Mouse (Mus musculus) heart, adult 9 months (tissue): Measurements from ENCODE around the gene Cd69.

ENCODE experiments used
- DNase-seq, 2 experiments: peaks; one replicate each; pipeline ENCODE4 v3.0.0; 2022; ENCODE audit warnings: low spot score in 2 of 2

Cd69 gene

DNA sequence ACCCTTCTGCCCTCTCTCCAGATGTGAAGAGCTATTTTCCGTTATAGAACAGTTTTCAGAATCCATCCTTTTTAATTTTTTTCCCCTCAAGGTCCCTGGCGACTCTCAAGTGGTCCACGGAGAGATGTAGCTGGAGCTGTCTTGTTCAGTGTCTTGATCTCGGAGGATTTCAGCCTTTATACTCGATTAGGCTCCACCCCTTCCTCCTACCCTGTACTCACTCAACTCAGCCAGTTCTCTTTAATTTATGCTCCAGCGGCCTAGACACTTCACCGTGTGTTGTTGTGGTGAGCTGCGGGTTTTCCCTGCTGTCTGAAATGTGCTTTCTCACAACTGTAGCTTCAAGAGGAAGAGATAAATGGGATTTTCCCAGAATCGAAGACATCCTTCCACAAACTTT, at the start of gene Cd69:
Cd69 (minus strand) TSS at position 217 of the 400 bp plus-strand sequence.
- DNase-seq, result no peak

DNA sequence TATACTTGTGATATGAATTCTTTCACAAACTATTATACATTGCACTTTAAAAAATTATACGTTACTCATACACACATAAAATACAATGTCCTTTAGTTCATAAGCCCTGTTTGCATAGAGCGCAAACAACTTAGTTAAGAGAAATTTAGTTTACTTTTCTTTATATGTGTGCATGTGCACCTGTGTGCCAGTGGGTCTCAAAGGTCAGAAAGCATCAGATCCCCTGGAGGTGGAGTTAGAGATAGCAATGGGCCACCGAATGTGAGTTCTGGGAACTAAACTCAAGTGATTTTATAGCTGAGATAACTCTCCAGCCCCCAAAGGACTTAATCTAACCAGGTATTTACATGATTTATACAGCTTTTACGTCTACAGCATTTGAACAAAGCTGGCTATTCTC, 44.1 kb upstream of the Cd69 start:
- DNase-seq, result no peak

DNA sequence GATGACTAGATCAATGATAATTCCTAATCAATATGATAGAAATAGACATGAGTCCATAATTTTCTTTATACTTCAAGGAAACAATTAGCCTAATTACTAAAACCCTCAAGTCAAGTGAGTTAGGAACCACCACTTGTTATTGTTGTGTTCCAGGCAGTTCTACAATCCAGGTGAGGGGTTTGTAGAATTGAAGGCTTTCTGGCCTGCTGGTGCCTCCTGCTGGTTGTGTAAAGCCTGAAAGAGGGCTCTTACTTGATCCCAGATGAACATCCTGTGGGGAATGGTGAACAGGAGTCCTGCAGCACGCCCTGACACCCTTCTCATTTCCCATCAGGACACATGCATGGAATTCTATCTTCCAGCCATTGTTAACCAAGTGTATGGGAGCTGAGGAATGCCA, 43.2 kb upstream of the Cd69 start:
- no peak for DNase-seq

DNA sequence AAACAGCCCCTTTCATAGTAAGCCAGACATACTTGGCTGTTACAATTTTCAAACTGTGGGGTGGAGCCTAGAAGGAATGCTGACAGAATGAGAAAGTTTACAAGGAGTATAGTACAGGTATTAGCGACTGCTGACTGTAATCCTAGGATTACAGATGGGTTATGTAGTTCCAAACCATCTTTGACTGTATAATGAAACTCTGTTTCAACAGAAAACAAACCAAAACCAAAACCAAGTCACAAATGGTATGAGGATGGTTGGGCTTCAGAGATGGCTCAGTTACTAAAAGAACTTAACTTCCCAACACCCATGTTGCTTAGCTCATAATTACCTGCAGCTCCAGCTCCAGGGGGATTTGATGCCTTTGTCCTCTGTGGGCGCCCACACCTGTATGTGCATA, 41.2 kb upstream of the Cd69 start:
- DNase-seq, result no peak

DNA sequence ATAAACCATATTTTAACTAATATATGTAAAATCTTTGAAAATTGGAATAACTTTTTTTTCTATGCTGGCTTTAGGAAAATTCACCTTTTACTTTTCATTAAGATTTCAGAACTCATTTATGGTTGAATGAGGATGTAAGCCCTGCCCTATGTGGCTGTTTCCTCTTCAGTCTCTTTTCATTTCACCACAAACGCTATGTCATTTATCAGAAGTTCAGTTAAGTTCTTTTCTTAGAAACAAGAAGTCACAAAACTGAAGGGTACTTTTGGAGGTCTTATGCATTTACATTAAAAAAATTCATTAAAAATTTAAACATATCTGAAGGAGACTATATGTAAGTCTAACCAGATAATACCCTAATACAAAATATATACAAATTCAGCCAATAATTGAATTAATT, 40.5 kb upstream of the Cd69 start:
- no peak for DNase-seq

DNA sequence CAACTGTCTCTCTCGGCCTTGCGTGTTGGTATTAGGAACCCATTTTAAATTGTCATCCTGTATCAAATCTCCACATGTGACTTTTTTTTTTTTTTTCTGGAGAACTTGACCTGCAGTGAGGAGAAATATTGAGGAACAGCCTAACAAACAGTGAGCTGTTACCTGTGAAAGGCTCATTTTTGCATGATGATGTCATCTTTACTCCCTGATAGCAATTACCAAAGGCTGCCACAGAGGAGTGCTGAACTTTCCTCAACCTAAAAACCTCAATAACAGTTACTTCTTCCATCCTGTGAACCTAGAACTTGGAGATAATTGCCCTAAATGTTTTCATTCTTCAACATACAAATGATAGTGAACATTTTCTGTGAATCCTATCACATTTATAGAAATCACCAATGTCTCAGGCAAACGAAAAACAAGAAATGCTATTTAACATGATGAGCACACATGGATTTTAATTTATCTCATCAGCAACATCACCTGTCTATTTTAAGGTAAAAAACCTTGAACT, 39.5 kb upstream of the Cd69 start:
- DNase-seq, result no peak

DNA sequence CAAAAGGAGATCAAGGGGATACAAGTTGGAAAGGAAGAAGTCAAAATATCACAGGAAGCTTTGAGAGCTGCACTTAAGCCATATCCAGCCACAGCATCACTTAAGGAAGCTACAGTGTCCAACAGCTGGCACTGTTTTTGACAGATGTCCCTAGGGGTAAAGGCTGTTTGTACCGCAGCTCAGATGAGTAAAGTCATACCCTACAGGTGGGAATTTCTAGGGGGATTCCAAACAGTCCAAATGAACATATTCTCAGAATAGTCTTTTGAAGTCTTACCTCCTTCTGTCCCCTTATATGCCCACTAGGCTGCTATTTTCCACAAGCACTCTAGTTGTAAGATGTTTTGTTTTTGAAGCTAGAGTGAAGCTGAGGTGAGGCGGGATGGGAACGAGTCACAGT, 37.3 kb upstream of the Cd69 start:
- DNase-seq, result no peak

DNA sequence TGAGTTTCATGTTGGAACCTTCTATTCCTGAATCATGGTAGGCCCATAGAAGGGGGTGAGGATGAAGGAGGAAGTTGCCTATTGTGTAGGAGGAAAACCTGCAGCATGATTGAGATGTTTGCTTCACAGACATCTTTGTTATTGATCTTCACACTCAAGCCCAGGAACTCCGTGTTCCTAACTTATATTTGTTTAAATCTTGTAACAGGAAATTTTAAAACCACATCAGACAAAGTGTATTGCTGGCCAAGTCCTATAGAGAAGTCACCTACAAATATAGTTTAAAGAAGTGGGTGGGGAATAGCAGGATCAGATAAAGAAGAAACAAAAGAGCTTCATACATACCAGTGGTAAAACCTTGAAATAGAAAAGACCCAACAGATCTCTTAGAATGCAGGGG, 28.9 kb upstream of the Cd69 start:
- no peak for DNase-seq

DNA sequence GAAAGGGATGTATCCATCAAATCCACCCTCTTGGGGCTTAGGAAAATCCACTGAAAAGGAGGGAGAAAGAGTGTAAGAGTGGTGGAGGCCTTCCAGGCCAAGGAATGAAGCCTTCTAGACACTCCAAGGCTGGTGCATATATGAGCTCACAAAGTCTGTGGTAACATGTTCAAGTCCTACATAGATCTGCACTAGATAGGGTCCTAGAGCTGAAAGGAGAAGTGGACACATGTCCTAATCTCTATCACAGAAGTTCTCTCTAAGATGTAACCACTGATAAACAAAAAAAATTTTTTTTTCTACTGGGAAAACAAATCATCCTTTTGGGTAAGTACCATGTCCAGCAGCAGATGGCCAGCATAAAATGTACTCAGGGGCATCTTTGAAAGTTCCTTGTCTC, 13.5 kb upstream of the Cd69 start:
- no peak for DNase-seq

DNA sequence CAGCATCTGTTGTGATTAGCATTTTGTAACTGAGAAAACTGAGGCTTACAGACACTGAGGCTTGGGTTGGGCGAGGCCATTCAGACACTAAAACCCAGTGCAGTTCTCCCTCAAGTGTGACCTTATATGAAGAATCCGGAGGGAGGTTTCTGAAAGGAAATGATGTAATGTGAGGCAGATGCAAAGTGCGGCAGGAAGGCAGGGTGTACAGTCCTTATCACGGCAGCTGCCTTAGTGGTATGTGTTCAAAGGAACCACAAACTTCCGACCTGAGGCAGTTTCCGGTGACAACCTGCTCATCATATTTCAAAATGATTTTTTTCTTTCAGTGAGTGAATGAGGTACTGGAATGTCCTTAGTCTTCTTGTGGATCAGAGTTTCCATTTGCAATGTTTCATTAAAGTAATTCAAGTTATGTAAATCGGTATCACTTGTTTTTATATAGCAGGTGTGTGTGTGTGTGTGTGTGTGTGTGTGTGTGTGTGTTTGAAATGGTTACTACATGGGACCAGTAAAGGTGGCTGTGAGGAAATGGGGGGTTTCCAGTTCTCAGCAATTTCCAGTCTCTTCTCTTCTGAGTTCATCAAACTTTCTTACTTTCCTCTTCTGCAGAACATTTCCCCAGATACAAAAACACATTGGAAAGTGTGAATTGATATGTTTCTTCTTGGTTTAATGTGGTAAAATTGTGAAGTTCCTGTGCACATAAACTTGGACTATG, 9.3 kb upstream of the Cd69 start:
- peak in 1 of 2 experiments; percentile 40 for DNase-seq

DNA sequence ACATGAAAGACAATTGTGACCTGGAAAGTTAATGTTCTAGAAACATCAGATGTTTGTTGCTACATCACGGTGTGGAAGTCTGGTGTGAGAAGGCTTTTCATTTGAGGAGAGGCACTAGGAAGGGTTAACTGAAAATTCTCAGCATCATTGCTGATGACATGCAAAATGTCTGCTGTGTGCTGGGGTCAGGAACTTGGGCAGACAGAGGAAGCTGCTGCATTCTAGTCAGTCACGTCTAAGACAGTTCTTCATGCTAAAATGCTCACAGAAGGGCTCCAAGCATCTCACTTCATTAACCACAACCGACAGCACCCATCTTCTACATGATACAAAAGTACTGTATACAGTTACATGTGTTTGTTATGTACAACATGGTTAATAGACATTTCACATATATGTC, 8.0 kb upstream of the Cd69 start:
- DNase-seq, result no peak

DNA sequence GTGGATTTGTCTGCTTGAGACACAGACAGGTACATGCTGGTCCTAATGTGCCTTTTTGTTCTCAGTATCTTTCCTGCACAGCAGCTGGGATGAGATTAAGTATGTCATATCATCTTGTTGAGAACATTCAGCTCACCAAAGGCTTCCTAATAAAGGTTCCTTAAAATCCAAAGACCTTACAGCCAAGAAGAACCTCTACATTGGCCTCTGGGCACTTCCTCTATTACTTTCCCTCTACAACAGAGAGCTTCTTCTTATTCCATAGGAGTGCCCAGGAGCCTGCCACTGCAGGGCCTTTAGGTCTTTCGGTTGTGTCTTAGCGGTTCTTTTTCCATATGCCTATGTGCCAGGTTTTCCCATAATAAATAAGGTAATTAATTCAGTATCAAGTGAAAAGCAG, 1.2 kb upstream of the Cd69 start:
- DNase-seq, result no peak

DNA sequence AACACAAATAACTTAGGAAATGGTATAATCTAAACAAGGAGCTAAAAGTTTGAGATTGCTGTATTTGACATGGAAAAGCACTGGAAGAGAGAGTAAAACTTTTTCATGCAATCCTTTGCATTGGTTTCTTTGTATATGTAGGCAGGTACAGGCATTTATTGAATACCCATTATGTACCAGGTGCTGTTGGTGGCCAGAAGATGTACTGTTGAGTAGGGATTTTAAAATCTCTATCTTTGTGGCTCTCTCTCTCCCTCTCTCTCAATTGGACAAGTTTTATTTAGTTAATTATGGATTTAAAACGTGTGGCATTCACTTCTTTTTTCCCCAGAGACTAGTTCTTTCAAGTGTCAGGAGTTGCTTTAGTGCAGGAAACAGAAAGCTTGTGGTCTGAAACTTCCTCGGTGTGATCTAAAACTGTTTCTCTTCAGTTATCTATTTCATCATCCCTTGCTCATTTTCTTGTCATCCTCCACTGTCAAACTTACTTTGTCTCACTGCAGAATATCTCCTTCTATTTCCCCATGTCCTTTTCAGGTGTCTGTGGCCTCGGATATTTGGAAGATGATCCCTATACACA, 478 bp upstream of the Cd69 start:
- DNase-seq, result no peak

DNA sequence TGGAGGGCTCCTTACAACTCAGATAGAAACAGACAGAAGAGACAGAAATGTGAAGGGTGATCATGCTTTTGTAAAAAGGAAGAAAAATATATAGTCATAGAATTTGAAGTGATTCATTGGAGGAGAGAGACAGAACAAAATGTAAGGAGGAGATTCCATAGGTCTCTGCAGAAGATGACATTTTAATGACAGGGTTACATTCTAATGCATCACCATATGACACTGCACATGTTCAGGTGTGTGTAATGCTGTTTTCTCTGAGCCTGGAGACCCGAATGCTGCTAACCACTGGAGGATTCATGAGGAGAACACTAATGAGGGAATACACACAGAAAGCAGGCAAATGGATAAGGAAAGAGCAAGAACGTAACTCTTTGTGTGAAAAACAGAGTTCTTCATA, 760 bp downstream of the Cd69 start:
- no peak for DNase-seq

DNA sequence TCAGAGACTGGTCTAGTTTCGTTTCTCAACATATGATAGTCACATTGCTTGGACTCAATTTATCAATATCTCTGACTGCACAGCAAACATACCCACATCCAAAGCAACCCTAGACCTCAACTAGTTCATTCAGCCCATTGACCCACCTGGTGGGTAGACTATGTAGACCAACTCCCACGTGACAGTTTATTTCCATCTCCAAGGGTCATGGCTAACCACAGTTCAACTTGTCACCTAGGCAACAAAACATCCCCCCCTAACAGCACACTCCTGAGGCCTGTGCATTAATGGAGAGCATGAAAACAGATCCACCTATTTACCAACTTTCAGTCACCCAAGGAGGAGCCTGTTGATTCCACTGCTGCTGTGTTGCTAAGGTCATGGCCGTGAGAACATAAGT, 1.6 kb downstream of the Cd69 start:
- DNase-seq, result no peak

DNA sequence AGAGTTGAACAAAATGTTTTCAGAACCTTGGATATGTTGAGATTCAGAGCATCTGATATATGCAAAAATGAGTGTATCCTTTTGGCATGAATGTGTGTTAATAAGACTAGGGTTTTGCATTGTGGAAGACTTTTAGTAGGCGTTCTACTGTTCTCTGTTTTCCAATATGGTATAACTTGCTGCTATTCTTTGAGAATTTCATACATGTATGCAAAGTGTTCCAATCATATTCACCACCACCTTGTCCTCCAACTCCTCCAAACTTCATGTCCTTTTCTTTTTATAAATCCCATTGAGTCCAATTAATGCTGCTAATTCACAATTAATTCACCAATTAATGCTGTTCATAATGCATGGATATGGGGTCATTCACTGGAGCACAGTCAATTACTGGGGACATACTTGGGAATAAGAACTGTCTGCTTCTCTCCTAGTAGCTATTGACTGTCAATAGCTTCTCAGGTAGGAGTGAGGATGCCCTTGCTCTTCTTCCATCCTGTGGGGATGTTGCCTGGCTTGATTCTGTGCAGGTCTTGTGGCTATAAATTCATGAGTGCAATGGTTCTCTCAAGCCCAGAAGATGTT, 8.7 kb downstream of the Cd69 start:
- DNase-seq, result no peak

DNA sequence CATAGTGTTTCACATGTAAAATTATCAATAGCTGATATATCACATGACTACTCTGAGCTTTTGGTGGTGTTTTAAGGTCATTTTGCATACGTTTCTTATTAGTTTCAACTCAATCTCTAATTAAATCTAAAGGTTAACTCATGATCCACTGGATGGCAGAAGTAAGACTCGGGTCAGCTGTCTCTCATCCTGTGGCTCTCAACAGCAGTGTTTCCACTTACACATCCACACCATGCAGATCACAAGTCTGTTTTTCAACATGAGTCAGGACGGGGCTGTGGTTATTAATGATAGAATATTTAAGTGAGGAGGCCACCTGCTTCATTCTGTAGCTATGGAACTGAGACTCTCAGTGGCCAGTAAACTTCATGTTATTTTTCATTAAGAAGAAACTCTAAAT, 9.4 kb downstream of the Cd69 start:
- no peak for DNase-seq

DNA sequence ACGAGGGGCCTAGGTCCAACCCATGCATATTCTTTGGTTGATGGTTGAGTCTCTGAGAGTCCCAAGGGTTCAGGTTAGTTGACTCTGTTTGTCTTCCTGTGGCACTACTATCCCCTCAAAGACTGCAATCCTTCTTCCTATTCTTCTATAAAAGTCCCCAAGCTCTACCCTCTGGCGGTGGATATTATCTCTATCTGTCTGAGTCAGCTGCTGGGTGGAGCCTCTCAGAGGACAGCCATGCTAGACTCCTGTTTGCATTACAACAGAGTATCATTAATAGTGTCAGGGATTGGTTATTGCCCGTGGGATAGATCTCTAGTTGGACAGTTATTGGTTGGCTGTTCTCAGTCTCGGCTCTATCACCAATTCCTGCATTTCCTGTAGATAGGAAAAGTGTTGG, 14.3 kb downstream of the Cd69 start:
- no peak for DNase-seq

DNA sequence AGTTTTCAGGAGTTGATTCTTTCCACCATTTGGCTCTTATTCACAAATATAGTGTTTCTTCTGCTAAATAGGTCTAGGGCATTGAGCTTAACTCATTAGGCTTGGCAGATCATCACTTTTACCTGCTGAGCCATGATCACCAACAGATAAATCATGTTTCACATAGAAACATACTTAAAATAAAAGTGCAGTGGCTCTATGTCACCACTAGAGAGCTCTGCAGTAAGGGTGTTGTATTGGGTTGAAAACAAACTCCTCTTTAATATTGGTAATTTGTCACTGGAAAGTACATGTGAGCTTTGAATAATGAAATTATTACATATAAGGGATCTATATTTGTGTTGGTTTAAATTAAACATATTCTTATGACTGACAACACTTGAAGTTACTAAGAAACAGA, 15.2 kb downstream of the Cd69 start:
- DNase-seq, result no peak

DNA sequence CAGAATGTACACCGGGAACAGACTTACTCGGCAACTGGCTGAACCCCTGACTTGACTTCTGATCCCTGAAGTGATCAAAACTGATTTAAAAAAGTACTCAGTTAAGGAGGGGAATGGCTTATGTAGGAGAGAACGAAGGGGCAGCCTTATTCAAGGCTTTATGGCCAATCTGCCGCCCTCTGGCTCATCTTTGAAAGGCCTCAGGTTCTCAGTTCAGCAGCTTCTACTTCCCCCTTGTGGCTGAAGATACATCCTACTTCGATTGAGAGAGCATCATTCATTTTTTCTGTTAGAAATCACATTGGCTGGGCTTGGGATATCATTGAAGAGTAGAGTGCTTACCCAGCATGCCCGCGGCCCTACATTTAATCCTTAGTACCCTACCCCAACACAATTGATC, 19.2 kb downstream of the Cd69 start:
- DNase-seq, result peak in 1 of 2 experiments; percentile 12

DNA sequence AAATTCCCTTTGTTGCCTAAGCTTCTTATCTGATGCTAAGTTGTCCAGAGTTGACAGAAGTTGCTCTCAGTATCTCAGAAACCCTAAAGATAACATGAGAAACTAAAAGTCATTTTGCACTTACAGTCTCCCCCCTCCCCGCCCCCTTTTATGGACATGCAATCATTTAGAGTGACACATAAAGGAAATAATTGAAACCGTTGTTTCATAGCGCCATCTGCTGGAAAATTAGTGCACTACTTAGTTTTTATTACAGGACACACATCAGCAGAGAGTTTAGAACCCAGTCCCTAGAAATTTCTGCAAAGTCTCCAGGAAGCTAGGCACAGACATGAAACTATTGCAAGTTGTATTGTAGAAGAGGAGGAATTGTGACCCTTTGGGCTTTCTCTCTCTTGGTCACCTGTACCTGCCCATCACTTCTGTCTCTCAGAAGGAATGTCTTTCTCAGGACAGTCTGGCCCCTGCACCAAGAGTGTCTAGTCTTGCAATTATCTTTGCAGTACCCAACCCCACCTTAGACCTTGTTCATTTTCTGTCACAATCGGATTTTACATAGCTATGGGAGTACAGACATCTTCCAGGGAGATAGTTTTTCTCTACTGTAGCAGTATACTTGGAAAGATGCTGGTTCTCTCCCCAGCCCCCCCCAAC, 20.2 kb downstream of the Cd69 start:
- peak in 1 of 2 experiments; percentile 37 for DNase-seq

DNA sequence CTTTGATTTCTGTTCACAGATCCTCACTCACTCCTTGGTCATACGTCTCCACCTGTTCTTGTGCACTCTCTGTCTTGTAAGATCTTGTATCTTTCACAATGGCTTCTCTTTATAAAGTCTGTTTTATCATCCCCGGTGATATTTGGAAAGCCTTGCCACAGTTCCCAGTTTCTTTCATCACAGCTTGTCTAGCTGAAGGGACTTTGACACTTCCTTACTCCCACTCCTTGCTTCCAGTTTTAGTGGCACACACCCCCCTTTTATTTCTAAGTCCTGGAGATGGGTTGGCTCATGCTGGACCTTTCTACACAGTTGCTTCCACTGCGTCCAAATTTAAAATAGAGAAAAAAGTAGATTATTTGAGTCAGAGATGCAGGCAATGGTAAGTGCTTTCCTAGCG, 20.9 kb downstream of the Cd69 start:
- DNase-seq, result no peak

DNA sequence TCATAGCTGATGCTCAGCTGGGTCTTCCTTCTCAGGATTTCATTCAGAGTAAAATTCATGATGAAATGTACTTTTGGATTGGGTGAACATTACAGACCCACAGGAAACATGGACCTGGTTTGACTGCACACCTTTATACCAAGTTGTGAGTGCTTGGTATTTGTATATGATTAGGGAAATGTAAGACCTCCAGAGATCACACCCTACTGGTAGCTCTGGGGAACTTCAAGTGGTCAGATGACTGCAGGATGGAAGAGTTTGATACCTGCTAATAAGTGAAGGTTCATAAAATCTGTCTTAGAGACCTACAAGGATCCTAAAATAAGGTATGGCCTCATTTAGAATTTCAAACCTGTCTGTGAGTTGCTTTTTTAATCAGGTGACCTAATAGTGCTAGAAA, 27.0 kb downstream of the Cd69 start:
- no peak for DNase-seq
